Mouse (Mus musculus) liver, adult 2 months (tissue): ENCODE measurements around the gene Ubl4b.

Source experiments
- CTCF ChIP-seq: fragments of 200-500 bp; IDR thresholded peaks from 2 replicates; pipeline ENCODE4 v1.5.1; 2011; ENCODE audit warnings: low read depth, low read length, control low read depth
- POLR2A ChIP-seq: fragments of 200-500 bp; IDR thresholded peaks from 2 replicates; pipeline ENCODE4 v1.6.1; 2011; ENCODE audit warnings: low read length, control low read depth; ENCODE audit not compliant: insufficient read depth; ENCODE audit errors: extremely low read depth

GRCm38 (mm10) chr3:107586504-107586903 lies 31.6 kb upstream of the Ubl4b start:
- TF ChIP-seq POLR2A (no peak), CTCF (no peak)
